Mouse (Mus musculus) cerebellum, adult 11 months (tissue): ENCODE results near the gene Trim62.
A peak's percentile ranks its signal among the peaks of the same experiment; 100 is the strongest.

ENCODE experiments used
- DNase-seq: peaks from one replicate; pipeline ENCODE4 v3.0.0; 2022

Gene Trim62

DNA sequence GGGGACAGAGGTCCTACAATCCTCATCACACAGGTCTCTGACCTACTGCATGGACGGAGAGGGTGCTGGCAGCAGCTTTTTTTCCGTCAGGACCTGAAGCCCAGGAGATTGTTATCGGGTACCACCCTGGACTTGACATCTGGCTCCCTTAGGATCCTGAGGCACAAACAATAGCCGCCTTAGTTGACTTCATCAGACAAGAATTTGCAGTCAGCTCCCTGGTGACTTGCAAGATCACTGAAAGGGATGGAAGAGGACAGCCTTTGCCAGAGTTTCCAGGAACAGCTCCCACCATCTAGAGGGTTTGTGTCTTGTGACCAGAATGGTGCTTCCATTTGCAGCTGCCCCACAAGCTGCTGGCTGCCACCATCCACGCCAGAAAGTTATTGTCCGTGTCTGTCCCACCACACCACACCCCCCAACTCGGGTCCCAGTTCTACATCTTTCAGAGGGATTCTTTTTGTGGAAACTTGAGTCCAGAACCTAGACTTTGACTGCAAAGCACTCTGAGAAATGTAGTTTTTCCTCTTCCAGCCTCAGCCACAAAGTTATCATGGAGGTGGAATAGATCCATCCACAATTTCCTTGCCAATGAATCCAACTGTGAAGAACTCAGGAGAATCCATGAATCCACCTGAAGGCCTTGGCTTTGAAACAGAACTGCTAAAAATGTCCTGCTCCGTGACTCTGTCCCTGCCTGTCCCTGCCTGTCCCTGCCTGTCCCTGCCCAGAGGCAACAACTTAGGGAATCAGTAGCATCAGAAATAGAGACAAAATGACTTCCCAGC, 27.1 kb downstream of the Trim62 start:
- DNase-seq = no peak

- DNase-seq = no peak
Measured at GRCm38 (mm10) chr4:128912085-128912484, 28.7 kb downstream of the Trim62 start.

GRCm38 (mm10) chr4:128913794-128914193, 30.4 kb downstream of the Trim62 start:
- no peak for DNase-seq

GRCm38 (mm10) chr4:128917119-128917518, 33.7 kb downstream of the Trim62 start:
- DNase-seq = no peak

- DNase-seq = no peak
Measured at GRCm38 (mm10) chr4:128917756-128918155, 34.4 kb downstream of the Trim62 start.

DNA sequence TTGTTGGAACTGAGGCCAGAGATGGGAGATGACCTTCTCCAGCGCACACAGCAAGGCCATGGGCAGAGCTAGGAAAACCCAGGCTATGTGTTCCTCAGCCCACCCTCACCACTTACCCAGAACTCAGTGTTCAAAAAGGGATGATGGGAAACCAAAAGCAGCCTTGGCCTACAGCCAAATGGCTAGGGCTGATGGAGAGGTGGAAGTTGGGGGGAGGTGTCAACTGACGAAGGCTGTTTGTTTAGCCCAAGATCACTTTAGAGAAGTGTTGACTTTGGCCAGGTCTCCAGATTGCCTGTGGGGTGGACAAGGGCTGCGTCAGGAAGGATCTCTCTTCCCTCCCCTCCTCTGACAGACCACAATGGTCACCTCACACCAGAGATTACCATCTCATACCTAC, 34.8 kb downstream of the Trim62 start:
- no peak for DNase-seq

DNA sequence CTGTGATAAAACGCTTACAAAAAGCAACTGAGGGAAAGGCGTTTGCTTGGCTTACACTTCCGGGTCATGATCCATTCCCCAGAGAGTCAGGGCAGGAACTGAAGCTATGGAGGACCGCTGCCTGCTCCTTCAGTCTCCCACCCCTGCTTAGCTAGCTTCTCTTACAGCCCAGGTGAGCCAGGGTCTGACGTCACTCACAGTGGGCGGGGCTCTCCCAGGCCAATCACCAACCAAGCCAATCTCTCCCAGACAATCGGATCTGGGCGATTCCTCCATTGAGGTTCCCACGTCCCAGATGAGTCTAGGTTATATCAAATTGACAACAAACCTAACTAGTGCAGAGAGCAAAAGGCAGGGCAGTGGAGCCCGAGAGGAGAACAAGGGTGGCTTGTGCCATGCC, 35.7 kb downstream of the Trim62 start:
- no peak for DNase-seq

DNA sequence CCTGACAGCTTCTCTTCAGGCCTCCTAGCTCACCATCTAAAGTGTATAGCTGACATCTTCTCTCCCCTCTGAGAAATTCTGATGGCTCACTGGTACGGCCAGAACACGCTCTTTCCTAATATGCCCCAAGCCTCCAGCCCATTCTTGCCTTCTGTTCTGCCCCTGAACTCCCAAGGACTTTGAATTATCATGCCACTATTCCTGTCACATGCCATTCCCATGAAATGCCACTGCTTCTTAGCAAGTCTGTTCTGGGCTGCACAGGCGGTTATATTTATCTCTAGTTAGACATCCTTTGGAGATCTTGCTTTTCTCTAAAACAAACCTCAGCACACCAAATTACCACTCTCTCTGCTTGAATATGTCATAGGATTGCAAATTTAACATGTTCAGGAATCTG, 40.2 kb downstream of the Trim62 start:
- DNase-seq = no peak

- peak; percentile 87 for DNase-seq
Measured at GRCm38 (mm10) chr4:128924841-128925606, 41.6 kb downstream of the Trim62 start.

GRCm38 (mm10) chr4:128932783-128933182, 49.4 kb downstream of the Trim62 start:
- DNase-seq = no peak

DNA sequence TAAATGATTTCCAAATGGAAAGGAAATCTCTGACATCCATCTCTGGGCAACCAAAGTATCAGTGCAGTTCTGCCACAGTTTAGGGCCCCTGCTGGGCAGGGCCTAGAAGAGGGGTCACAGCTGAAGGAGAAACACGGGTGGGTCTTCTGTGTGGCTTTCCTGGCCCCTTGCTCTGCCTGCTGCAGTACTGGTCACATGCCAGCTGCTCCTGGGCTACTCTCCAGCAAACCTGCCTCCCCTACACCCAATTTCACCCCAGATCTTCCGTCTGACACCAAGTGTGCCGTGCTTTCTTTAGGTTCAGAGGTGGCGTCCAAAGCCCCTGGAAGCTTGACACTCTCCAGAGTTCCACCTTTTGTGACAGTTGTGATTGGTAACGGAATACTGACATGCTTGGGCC, 52.2 kb downstream of the Trim62 start:
- no peak for DNase-seq

DNA sequence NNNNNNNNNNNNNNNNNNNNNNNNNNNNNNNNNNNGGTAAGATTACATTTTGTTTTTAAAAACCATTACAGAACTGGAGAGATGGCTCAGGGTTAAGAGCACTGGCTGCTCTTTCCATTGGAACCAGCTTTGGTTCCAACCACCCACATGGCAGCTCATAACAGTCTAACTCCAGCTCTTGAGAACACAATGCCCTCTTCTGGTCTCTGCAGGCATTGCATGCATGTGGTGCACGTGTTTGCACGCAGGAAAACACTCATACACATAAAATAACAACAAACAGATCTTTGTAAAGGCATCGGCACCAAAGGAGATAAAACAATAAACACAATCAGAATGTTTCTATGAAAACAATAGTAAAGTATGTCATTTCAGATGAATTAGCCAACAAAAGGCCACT, 59.0 kb downstream of the Trim62 start:
- DNase-seq = no peak

DNA sequence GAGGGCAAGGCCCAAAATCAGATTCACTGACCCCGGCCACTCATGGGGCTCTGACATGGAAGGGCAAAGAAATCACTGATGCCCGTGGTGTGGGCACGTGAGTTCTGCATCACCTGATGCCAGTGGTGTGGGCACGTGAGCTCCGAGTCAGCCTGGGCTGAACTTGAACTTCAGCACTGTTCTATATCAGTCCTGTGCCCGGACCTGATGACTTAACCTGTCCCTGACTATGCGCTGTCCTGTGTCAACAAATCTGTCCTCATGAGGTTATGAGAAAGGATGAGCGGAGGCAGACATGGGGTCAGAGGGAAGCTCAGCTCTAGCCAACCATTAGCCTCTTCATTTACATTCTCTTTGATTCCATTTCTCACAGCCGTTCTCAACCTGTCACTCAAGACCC, 63.4 kb downstream of the Trim62 start:
- DNase-seq = no peak

DNA sequence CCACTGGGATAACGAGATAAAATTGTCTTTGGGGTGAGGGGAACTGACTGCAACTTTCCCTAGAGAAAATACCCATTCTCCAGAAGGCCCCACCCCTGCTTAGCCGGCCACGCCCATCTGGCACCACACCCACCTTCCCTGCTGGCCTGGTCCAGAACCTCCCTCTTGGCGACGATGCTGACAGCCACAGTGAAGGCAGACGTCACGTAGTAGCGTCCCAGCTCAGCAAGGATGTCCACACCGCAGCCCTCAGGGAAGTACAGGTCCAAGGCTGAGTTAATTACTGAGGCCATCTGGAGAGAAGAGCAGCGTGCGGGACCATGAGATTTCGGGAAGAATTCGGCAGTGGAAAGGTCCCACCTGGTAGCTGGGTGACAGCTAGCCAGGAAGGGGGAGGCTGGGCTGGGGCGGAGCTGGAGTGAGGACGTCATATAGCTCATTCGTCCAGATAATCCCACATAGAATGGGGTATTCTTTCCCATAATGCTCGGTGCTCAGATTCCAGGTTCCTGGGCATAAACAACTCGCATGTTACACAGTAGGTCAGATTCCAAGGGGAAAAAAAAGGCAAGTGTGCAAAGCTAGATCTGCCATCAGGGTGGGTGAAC, 64.0 kb downstream of the Trim62 start:
- no peak for DNase-seq

GRCm38 (mm10) chr4:128948137-128948674, 64.8 kb downstream of the Trim62 start:
- peak; percentile 51 for DNase-seq

DNA sequence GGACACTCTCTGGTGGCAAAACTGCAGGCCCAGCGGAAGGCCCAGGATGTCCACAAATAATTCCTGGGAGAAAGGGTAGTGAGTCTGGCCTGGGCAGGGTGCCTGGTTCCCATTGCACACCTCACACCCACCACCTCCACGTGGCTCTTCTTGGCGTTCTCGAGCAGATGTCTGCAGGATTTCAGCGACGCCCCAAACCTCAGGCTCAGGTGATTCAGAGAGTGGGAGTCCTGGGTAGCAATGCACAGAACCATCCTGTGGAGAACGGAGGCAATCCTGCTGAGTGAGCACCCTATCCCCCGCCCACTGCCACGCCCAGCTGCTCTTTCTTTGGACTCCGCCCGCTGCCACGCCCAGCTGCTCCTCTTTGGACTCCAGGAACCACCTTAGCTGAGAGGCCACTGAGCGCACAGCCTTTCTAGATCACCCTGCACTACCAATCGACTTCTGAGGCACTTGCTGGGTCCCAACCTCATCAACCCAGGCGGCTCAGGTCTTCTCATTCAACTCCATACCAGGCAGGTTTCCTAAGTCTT, 66.2 kb downstream of the Trim62 start:
- no peak for DNase-seq

- no peak for DNase-seq
Measured at GRCm38 (mm10) chr4:128950461-128950860, 67.1 kb downstream of the Trim62 start.

GRCm38 (mm10) chr4:128953851-128954250, 70.5 kb downstream of the Trim62 start:
- no peak for DNase-seq

GRCm38 (mm10) chr4:128957155-128957911, 74.0 kb downstream of the Trim62 start:
- DNase-seq = no peak

- DNase-seq = no peak
Measured at GRCm38 (mm10) chr4:128958156-128958555, 74.8 kb downstream of the Trim62 start.

- DNase-seq = no peak
Measured at GRCm38 (mm10) chr4:128958849-128959248, 75.5 kb downstream of the Trim62 start.

DNA sequence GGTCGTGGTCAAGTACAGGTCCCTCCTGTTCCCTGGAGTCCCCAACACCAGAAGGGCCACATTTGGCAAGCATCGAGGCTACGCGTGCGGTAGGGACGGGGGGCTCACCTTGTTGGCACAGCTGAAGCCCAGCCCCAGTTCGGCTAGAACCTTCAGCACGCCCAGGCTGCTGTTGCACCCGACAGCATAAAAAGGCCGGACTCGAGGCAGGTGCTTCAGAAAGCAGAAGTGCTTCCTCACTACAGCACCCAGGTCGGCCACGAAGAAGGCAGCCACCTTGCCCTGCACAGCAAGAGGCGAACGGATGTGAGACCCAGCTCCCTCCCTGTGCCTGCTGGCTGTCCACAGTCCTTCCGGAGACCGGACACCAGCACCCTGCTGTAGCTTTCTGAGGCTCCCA, 76.3 kb downstream of the Trim62 start:
- no peak for DNase-seq
